Mouse (Mus musculus) hindbrain, embryonic 12.5 days (tissue): ENCODE measurements around the gene Stat3. TPM values are rescaled to one million over a fixed set of nuclear protein-coding genes. Genes with fewer than 3 reads are reported as not detected.

Experiments used
- ATAC-seq: fragments of 200-750 bp; cut with Nextera tagmentation; 2 replicates; pipeline ENCODE4 v1.8.0; 2017; ENCODE audit warnings: moderate TSS enrichment; ENCODE audit not compliant: low FRiP score
- H3K27ac ChIP-seq: fragments of 300-500 bp; sonication (generic); 2 replicates; pipeline ENCODE4 v1.5.1; 2016; ENCODE audit warnings: mild to moderate bottlenecking
- H3K27me3 ChIP-seq: fragments of 300-500 bp; sonication (generic); 2 replicates; pipeline ENCODE4 v1.6.1; 2016; ENCODE audit warnings: mild to moderate bottlenecking
- H3K36me3 ChIP-seq: fragments of 300-500 bp; sonication (generic); 2 replicates; pipeline ENCODE4 v1.6.1; 2016; ENCODE audit warnings: mild to moderate bottlenecking
- H3K4me1 ChIP-seq: fragments of 300-500 bp; sonication (generic); 2 replicates; pipeline ENCODE4 v1.6.1; 2016
- H3K4me2 ChIP-seq: fragments of 300-500 bp; sonication (generic); replicated peaks from 2 replicates; pipeline ENCODE4 v1.6.1; 2016; ENCODE audit warnings: mild to moderate bottlenecking
- H3K4me3 ChIP-seq: fragments of 300-500 bp; sonication (generic); 2 replicates; pipeline ENCODE4 v1.5.1; 2016; ENCODE audit warnings: mild to moderate bottlenecking
- H3K9ac ChIP-seq: fragments of 300-500 bp; sonication (generic); 2 replicates; pipeline ENCODE4 v1.6.1; 2016; ENCODE audit warnings: mild to moderate bottlenecking, moderate library complexity
- H3K9me3 ChIP-seq: fragments of 300-500 bp; sonication (generic); replicated peaks from 2 replicates; pipeline ENCODE4 v1.6.1; 2016; ENCODE audit warnings: mild to moderate bottlenecking
- WGBS: fragments of 180-500 bp; shearing (Covaris S2); methylation state at CpG from one replicate; pipeline ENCODE4 v1.1.7; 2016; 5-methylcytosine and 5-hydroxymethylcytosine counted together
- polyA plus RNA-seq: library from polyadenylated mRNA; unstranded; fragments of >200 nt; fragmentation: Nextera tagmentation; extraction: Ambion mirVana; gene quantifications from 2 replicates; pipeline ENCODE4 v1.2.1, GENCODE M21; 2016

Stat3 gene
- 41.4 and 47.4 TPM in 2 replicates for polyA plus RNA-seq

DNA sequence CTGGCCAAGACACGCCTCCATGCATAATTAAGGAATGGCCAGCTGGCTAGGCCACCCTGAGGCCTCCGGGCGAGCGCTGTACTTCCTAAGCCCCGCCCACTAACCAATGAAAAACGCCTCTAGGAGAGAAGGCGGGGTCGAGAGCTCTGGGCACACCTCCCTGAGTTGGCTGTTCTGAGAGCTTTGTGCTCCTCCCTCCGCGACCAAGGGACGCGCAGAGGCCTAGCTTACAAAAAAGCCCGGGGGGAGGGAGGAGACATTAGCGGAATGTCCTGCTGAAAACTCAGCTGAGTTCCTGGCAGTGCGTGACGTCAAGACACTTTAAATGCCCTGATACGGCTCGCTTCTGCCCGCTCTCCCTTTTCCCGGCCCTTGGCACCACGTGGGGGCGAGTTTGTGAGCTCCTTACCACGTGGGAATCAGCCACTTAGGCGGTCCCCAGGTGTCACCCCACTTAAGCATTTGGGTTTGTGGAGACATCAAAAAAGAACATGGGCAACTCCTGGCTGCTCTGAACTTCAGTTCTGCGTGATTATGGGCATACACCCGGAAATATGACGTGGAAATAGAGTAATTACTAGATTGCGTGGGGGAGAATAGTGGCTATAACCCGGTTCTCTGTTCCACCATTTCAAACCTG, at the start of gene Stat3:
Gene Stat3, minus strand, starts transcription at position 29 of the 640 bp plus-strand sequence.
- WGBS, result 1% methylated on average over 29 of the region's 29 CpGs
- no peaks in the 10 kb centered on the region for H3K36me3 ChIP-seq
- peaks cover 14% of the 10 kb centered on the region for H3K4me1 ChIP-seq
- peak within 1 kb of the TSS; percentile 75 for H3K9ac ChIP-seq
- H3K9me3 ChIP-seq, result no peaks in the 10 kb centered on the region
- H3K27me3 ChIP-seq, result no peaks in the 10 kb centered on the region
- ATAC-seq, result peak; percentile 99
- peak within 1 kb of the TSS; percentile 69 for H3K27ac ChIP-seq
- peak within 1 kb of the TSS; percentile 72 for H3K4me2 ChIP-seq
- peak within 1 kb of the TSS; percentile 77 for H3K4me3 ChIP-seq

DNA sequence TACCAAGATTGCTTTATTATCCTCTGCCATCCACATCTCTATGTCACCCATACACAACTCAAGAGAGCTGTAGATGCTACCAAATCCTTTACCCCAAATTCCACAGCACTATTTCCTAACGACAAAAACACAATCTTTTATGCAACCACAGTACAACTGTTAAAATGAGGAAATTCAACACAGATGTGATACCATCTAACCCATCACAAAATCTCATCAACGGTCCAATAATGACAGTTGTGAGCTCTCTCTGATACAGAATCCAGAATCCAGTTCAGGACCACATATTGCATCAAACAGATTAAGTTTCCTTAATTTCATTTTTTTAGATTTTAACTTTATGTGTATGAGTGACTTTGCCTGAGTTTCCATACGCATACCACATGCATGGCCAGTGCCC, 49.3 kb upstream of the Stat3 start:
- Histone ChIP-seq H3K4me1 (no peaks in the 10 kb centered on the region), H3K36me3 (no peaks in the 10 kb centered on the region), H3K4me2 (no peak overlapping the region), H3K27ac (no peak overlapping the region), H3K27me3 (no peaks in the 10 kb centered on the region), H3K9me3 (no peaks in the 10 kb centered on the region), H3K4me3 (no peak overlapping the region), H3K9ac (no peak overlapping the region)
- ATAC-seq, result no peak
- 82% methylated on average over 3 of the region's 3 CpGs for WGBS

DNA sequence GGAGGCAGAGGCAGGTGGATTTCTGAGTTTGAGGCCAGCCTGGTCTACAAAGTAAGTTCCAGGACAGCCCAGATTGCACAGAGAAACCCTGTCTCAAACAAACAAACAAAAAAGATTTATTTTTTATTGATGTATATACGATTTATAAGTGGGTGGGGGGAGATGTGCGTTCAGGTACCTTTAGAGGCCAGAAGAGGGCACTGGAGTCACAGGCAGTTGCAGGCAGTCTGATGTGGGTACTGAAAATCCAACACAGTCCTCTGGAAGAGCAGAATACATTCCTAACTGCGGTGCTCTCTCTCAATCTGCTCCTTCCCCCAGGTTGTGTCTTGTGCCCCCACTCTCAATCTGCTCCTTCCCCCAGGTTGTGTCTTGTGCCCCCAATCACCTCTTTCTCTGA, 46.3 kb upstream of the Stat3 start:
- Histone ChIP-seq H3K4me2 (no peak overlapping the region), H3K4me3 (no peak overlapping the region), H3K9ac (no peak overlapping the region), H3K27me3 (peaks cover 17% of the 10 kb centered on the region), H3K4me1 (0 out of 2 replicates have a peak, but pooled peaks cover 5% of the 10 kb centered on the region), H3K9me3 (no peaks in the 10 kb centered on the region), H3K27ac (no peak overlapping the region), H3K36me3 (no peaks in the 10 kb centered on the region)
- WGBS, result 41% methylated on average over 3 of the region's 3 CpGs
- no peak for ATAC-seq

DNA sequence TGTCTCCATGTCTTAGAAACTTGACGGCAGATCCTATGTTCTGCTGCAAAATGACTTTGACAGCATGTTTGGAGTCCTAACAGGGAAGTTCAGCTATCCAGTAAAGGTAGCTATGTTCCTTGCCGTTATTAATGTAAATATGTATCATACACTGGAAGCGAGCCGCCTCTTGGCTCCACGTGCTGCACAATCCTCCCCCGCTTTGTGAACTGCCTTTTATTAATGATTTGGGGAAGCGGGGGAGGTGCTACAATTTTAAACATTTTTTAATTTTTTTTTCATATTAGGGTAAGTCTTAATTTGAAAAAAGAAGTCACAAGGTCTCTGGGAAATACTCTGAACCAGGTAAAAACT, 44.4 kb upstream of the Stat3 start:
- Histone ChIP-seq H3K27me3 (peaks cover 22% of the 10 kb centered on the region), H3K9me3 (no peaks in the 10 kb centered on the region), H3K27ac (no peak overlapping the region), H3K36me3 (no peaks in the 10 kb centered on the region), H3K9ac (no peak overlapping the region), H3K4me1 (0 out of 2 replicates have a peak, but pooled peaks cover 5% of the 10 kb centered on the region), H3K4me3 (no peak overlapping the region), H3K4me2 (no peak overlapping the region)
- no peak for ATAC-seq
- 83% methylated on average over 7 of the region's 7 CpGs for WGBS

DNA sequence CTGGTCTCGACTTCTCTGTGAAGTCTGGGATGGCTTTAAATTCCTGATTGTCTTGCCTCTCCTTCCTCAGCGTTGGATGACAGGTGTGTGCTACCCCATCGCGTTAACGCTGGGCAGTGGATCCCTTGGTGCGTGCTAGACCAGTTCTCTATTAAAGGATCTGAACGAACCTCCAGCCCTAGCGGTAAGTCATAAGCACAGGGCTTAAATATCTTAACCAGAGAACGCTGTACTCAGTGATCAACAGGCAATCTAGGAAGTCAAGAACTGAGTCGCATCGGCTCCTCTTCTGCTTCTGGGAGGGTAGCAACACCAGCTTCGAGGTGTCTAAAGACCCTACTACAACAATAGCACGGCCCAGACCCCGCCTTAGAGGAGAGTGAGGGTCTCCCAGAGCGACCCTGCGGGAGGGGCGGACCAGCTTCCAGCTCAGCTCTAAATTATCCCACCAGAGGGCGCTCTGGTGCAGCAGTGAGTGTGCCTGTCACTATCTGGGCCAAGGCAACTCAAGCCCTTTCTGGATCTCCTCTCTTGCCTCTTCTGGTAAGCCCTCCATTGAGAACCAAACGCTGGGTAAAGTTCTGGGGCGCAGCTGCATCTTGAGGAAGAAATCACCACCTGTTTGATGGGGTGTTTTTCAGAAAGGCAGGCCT, 43.9 kb upstream of the Stat3 start:
- Histone ChIP-seq H3K4me1 (0 out of 2 replicates have a peak, but pooled peaks cover 5% of the 10 kb centered on the region), H3K4me2 (peak overlapping the region; percentile 59), H3K27me3 (peaks cover 22% of the 10 kb centered on the region), H3K9me3 (no peaks in the 10 kb centered on the region), H3K4me3 (peak overlapping the region; percentile 25), H3K36me3 (no peaks in the 10 kb centered on the region), H3K9ac (no peak overlapping the region), H3K27ac (no peak overlapping the region)
- no peak for ATAC-seq
- 5% methylated on average over 20 of the region's 20 CpGs for WGBS

DNA sequence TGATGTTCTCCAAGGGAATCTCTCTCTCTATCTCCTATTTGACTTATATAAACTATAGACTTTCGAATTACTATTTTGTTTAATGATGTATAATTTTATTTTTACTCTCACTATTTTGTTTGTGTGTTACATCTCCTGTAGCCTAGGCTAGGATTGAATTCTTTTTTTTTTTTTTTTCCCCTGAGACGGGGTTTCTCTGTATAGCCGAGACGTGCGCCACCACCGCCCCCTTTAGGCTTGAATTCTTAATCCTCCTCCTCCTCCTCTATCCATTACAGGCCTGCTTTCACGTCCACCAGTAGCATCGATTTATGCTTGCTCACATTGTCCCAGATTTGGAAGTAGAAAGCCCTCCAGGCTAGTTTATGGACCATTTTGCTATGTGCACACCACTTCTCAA, 42.7 kb upstream of the Stat3 start:
- Histone ChIP-seq H3K36me3 (no peaks in the 10 kb centered on the region), H3K9me3 (no peaks in the 10 kb centered on the region), H3K9ac (no peak overlapping the region), H3K27ac (no peak overlapping the region), H3K4me3 (no peak overlapping the region), H3K4me1 (0 out of 2 replicates have a peak, but pooled peaks cover 5% of the 10 kb centered on the region), H3K27me3 (peaks cover 22% of the 10 kb centered on the region), H3K4me2 (no peak overlapping the region)
- ATAC-seq, result no peak
- WGBS, result 15% methylated on average over 8 of the region's 8 CpGs

DNA sequence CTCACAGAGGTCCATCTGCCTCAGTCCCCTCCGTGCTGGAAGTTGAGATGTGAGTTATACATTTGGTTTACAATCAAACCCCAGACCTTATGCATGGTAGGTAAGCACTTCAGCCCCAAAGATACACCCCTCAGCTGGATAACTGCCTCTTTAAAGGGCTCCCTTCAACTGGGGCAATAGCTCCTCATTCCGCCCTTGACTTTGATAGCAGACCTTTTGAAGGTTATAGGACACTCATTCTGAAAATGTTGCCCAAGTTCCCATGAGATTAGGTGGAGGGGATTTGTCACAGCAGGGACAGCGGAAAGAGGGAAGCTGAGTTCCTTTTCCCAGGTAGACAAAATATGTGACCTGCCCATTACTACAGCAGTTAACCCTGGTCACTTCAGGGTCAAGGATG, 41.9 kb upstream of the Stat3 start:
- Histone ChIP-seq H3K4me3 (no peak overlapping the region), H3K4me1 (0 out of 2 replicates have a peak, but pooled peaks cover 5% of the 10 kb centered on the region), H3K27ac (no peak overlapping the region), H3K9me3 (no peaks in the 10 kb centered on the region), H3K4me2 (no peak overlapping the region), H3K36me3 (no peaks in the 10 kb centered on the region), H3K9ac (no peak overlapping the region), H3K27me3 (peaks cover 22% of the 10 kb centered on the region)
- no peak for ATAC-seq
- 65% methylated on average over 3 of the region's 3 CpGs for WGBS

DNA sequence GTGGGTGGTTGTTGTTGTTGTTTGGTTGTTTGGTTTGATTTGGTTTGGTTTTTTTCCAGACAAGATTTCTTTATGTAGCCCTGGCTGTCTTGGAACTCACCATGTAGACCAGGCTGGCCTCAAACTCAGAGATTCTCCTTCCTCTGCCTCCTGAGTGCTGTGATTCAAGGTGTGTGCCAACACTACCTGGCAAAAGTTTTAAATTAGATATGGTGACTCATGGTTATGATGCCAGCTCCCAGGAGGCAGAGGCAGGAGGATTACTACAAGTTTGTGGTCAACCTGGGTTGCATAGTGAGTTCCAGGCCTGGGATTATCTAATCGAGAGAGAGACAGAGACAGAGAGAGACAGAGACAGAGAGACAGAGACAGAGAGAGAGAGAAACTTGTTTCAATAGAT, 41.1 kb upstream of the Stat3 start:
- no peaks in the 10 kb centered on the region for H3K36me3 ChIP-seq
- peaks cover 22% of the 10 kb centered on the region for H3K27me3 ChIP-seq
- no peak overlapping the region for H3K4me3 ChIP-seq
- no peaks in the 10 kb centered on the region for H3K9me3 ChIP-seq
- no peak overlapping the region for H3K27ac ChIP-seq
- 0 out of 2 replicates have a peak, but pooled peaks cover 5% of the 10 kb centered on the region for H3K4me1 ChIP-seq
- 69% methylated on average over 1 of the region's 1 CpGs for WGBS
- ATAC-seq, result no peak
- H3K9ac ChIP-seq, result no peak overlapping the region
- H3K4me2 ChIP-seq, result no peak overlapping the region

DNA sequence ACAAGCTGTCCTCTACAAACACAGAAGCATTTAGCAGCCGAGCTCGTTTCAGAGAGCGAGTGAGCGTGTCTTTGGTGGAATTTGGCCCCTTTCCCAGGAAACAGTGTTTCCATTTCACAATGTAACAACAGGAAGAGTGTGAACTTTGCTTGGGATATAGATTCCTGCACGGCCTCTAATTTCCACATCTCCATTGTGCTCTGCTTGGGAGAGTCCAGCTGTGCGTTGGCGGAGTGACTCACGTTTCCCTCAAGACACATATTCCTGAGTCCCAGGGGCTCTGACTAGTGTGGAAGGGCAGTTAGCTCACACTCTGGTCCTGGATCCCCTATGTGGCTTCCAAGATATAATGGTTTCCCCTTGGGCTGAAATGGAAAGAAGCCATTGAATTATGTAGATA, 40.5 kb upstream of the Stat3 start:
- WGBS, result 74% methylated on average over 8 of the region's 8 CpGs
- H3K27ac ChIP-seq, result no peak overlapping the region
- no peak overlapping the region for H3K4me2 ChIP-seq
- no peak for ATAC-seq
- peaks cover 25% of the 10 kb centered on the region for H3K27me3 ChIP-seq
- H3K9me3 ChIP-seq, result no peaks in the 10 kb centered on the region
- H3K4me1 ChIP-seq, result 0 out of 2 replicates have a peak, but pooled peaks cover 5% of the 10 kb centered on the region
- H3K4me3 ChIP-seq, result no peak overlapping the region
- H3K36me3 ChIP-seq, result no peaks in the 10 kb centered on the region
- no peak overlapping the region for H3K9ac ChIP-seq

DNA sequence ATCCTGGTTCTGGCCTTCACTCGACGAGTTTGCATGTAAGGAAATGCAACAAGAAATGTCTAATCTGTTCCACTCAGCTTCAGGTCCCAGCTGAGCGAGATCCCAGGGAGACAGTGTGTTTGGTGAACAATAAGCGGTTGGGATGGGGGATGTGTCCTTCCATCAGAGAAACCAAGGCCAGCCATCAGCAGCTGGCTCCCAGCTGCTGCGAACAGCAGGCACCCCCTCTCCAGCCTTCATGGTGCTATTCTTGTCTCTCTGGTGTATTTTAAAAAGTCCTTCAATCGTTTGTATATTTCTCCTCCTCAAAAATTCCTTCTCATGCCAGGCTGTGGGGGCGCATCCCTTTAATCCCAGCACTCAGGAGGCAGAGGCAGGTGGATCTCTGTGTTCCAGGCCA, 35.9 kb upstream of the Stat3 start:
- no peak overlapping the region for H3K27ac ChIP-seq
- H3K9me3 ChIP-seq, result no peaks in the 10 kb centered on the region
- peaks cover 4% of the 10 kb centered on the region; the same call in 1 of the 2 replicates for H3K4me1 ChIP-seq
- no peak overlapping the region for H3K4me2 ChIP-seq
- peaks cover 50% of the 10 kb centered on the region for H3K27me3 ChIP-seq
- no peak for ATAC-seq
- H3K36me3 ChIP-seq, result no peaks in the 10 kb centered on the region
- H3K4me3 ChIP-seq, result no peak overlapping the region
- 67% methylated on average over 7 of the region's 7 CpGs for WGBS
- no peak overlapping the region for H3K9ac ChIP-seq

DNA sequence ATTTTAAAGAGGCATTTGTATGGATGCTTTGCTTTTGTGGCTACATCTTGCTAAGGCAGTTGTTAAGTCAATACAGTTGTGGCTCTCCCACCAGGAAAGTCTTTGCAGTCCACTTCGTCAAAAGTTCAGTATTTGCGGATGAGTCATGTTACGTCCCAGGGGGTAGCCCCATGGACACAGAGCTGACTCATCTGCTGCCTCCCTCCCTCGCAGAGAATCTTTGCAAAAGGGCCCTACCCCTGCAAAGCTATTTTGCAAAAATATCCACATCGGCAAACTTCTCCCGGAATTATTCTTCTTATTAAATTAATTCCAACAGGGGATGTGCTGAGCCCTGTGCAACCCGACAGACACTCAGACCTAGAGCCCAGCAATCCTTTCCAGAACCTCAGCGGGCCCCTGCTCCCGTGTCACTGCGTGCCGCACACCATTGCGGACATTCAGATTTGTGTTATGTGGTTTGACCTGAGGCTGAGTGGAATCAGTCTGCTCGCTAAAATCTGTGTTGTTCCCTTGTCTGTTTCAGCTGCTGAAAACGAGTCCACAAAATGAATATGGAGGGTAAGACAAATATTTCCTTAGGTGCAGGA, 35.1 kb upstream of the Stat3 start:
- Histone ChIP-seq H3K27ac (no peak overlapping the region), H3K4me3 (no peak overlapping the region), H3K9me3 (no peaks in the 10 kb centered on the region), H3K27me3 (peaks cover 58% of the 10 kb centered on the region), H3K9ac (no peak overlapping the region), H3K4me1 (peaks cover 11% of the 10 kb centered on the region), H3K4me2 (no peak overlapping the region), H3K36me3 (no peaks in the 10 kb centered on the region)
- ATAC-seq, result no peak
- WGBS, result 72% methylated on average over 14 of the region's 14 CpGs

DNA sequence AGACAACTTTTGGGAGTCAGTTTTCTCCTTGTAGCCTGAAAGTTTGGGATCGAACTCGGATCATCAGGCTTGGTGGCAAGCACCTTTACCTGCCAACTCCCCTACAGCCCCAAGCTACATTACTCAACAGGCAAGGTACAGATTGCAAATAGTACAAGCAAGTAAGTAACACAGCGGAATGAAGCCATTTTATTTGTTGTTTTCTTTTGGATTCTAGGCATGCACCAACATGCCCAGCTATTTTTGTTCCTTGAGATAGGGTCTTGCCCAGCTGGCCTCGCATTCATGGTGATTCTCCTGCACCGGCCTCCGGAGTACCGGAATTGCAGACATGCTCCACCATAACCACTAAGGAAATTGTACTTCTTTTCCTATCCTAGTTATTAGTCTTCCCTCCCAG, 33.9 kb upstream of the Stat3 start:
- H3K4me2 ChIP-seq, result no peak overlapping the region
- no peaks in the 10 kb centered on the region for H3K9me3 ChIP-seq
- no peaks in the 10 kb centered on the region for H3K36me3 ChIP-seq
- peaks cover 17% of the 10 kb centered on the region for H3K4me1 ChIP-seq
- ATAC-seq, result no peak
- 92% methylated on average over 7 of the region's 7 CpGs for WGBS
- no peak overlapping the region for H3K4me3 ChIP-seq
- peaks cover 65% of the 10 kb centered on the region for H3K27me3 ChIP-seq
- H3K27ac ChIP-seq, result no peak overlapping the region
- H3K9ac ChIP-seq, result no peak overlapping the region
